Mouse (Mus musculus) neutrophil, adult 65 days (primary cell): ENCODE measurements around the gene Fv1. TPM values are rescaled to one million over a fixed set of nuclear protein-coding genes. Genes with fewer than 3 reads are reported as not detected.

Experiments used
- total RNA-seq: library from RNA; stranded (reverse); gene quantifications from 2 replicates; pipeline ENCODE4 v1.2.4, GENCODE M21; 2023

Fv1 gene
- 3.2 and 4.5 TPM in 2 replicates for total RNA-seq

DNA sequence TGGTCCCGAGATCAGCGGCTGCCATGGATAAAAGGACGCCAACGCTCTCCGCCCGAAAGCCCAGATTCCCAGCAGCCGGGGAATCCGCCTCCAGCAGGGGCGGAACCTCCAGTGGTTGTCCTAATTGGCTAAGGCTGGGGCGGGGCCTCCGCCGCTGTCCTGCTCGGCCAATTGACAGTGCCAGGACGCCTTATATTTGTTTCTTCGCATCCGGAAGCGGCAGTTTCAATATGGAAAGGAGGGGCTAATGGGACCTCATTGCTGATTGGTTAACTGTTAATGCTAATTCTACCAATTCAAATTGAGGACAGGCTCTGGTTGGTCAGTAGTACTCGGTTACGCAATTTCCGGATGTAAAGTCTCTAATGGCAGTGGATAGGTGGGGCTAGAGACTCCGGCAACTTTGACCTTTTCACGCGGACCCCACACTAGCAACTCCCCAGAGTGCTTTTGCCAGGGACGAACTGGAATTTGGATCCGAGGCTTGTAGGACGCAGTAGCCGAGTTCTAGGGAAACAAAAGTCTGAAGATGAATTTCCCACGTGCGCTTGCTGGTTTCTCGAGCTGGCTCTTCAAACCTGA is at the start of gene Fv1, which contains the start of gene Miip:
Gene Fv1, plus strand, starts transcription at position 530 of the 582 bp plus-strand sequence.
Gene Miip, minus strand, starts transcription at position 367 of the 582 bp plus-strand sequence.

GRCm38 (mm10) chr4:147847614-147848583 is 20.9 kb upstream of the Fv1 start, which contains the start of gene Zfp933:
TSS of gene Zfp933 (minus strand) at chr4:147848366.

GRCm38 (mm10) chr4:147904313-147905089 is 35.7 kb downstream of the Fv1 start, which contains the start of gene Mfn2:
TSS of gene Mfn2 (minus strand) at chr4:147904704.

Other genes with a start within 250 kb of the Fv1 start
- 0.25 TPM in 1 of 2 replicates, not detected in the other for gene Zfp979, start 226.5 kb upstream of the Fv1 start, total RNA-seq
- gene Zfp534, start 166.4 kb upstream of the Fv1 start, total RNA-seq = not detected in 2 replicates
- gene Zfp984, start 59.2 kb upstream of the Fv1 start, total RNA-seq = 7.7 and 8.7 TPM in 2 replicates
- 1.6 and 2.9 TPM in 2 replicates for gene Zfp933, start 20.6 kb upstream of the Fv1 start, total RNA-seq
- gene Miip, start 163 bp upstream of the Fv1 start, total RNA-seq = 25.1 and 38.1 TPM in 2 replicates
- gene Mfn2, start 35.7 kb downstream of the Fv1 start, total RNA-seq = 67.5 and 70.7 TPM in 2 replicates
- 19.2 and 20.5 TPM in 2 replicates for gene Plod1, start 67.8 kb downstream of the Fv1 start, total RNA-seq
- 54.9 and 75.9 TPM in 2 replicates for gene 2510039O18Rik, start 71.9 kb downstream of the Fv1 start, total RNA-seq
- gene Nppb, start 116.8 kb downstream of the Fv1 start, total RNA-seq = not detected in 2 replicates
- gene Nppa, start 131.7 kb downstream of the Fv1 start, total RNA-seq = not detected in 2 replicates
- gene Clcn6, start 169.8 kb downstream of the Fv1 start, total RNA-seq = 13.2 and 21.3 TPM in 2 replicates
- 10.2 and 10.7 TPM in 2 replicates for gene Mthfr, start 170.1 kb downstream of the Fv1 start, total RNA-seq
- 72.4 and 83.5 TPM in 2 replicates for gene Agtrap, start 219.1 kb downstream of the Fv1 start, total RNA-seq